Mouse (Mus musculus) retina, postnatal 1 day (tissue): ENCODE measurements around the gene Map3k20.

Experiments
- DNase-seq: peaks from one replicate; pipeline ENCODE4 v3.0.0-alpha.2; 2012

Map3k20 gene

GRCm38 (mm10) chr2:72389411-72389810 lies 104.0 kb downstream of the Map3k20 start:
- DNase-seq = no peak

DNA sequence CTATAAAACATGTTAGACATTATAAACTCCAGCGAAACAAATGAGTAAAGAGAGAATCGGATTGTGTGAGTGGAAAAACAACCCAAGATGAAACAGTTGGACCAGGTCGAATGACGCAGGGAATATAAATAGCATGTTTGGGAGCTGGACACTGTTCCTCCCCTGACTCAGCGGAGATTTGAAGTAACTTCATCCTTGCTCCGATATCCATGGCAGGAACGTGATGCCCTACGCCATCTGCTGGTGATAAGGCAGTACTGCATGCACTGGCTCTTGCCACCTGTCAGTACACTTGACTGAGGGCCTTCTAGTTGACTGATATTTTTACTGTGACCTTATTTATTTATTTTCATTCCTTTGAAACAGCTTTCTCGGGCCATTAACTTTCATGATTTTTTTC lies 104.5 kb downstream of the Map3k20 start:
- peak; percentile 84 for DNase-seq

- no peak for DNase-seq
These were observed 105.0 kb downstream of the Map3k20 start for GRCm38 (mm10) chr2:72390474-72390873.

- DNase-seq = no peak
These were observed 105.6 kb downstream of the Map3k20 start for GRCm38 (mm10) chr2:72391024-72391423.

DNA sequence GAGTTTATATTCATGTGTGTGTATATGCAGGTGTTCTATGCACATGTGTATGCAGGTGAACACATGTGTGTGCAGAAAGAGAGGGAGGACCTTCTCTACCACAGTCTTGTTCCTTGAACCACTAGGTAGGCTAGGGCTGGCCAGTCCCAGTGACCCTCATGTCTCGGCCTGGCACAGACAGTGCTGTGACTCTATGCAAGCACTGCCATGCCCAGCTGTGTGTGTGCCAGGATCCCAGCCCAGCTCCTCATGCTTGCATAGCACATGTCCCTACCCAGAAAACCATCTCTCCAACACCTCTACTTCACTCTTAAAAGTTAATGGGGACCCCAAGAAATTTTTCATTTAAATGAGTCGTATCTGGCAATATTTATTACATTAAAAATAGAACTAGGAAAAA lies 106.3 kb downstream of the Map3k20 start:
- DNase-seq = no peak

DNA sequence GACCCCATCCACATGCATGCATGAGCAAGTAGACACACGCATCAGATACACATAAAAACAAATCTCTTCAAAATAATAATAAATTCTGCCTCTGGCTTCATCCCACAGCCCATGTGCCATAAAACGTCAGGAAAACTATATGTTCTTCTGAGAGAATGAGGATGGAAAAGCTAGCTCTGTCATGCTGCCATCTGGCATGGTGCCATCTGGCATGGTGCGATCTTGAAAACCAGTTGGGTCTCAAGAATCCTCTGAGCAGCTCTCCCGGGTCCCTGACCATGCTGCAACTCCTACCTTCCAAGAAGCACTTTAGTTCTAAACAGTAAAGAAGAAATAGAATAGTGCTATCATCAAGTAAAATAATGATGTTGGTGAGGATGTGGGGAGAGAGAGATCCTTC lies 106.9 kb downstream of the Map3k20 start:
- no peak for DNase-seq

DNA sequence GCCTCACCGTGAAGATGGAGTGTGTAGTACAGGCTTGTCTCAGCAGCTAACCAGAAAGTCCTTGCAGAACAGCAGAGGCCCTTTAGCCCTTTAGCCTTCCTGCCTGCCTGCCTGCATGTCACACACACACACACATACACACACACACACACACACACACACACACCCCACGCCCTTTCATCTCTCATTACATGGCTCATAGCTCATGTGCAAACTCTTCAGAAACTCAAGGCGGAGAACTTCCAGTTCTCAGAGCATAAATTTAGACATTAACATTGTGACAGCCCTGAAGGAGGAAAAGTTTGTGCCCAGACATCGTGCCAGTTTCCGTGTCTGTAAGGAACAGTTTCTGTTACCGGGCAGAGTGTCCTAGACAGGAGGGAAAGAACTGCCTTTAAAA lies 111.5 kb downstream of the Map3k20 start:
- DNase-seq = no peak

- peak; percentile 41 for DNase-seq
These were observed 112.8 kb downstream of the Map3k20 start for GRCm38 (mm10) chr2:72398227-72398626.

- DNase-seq = no peak
These were observed 114.2 kb downstream of the Map3k20 start for GRCm38 (mm10) chr2:72399469-72400195.

- DNase-seq = no peak
These were observed 115.9 kb downstream of the Map3k20 start for GRCm38 (mm10) chr2:72401290-72401689.

DNA sequence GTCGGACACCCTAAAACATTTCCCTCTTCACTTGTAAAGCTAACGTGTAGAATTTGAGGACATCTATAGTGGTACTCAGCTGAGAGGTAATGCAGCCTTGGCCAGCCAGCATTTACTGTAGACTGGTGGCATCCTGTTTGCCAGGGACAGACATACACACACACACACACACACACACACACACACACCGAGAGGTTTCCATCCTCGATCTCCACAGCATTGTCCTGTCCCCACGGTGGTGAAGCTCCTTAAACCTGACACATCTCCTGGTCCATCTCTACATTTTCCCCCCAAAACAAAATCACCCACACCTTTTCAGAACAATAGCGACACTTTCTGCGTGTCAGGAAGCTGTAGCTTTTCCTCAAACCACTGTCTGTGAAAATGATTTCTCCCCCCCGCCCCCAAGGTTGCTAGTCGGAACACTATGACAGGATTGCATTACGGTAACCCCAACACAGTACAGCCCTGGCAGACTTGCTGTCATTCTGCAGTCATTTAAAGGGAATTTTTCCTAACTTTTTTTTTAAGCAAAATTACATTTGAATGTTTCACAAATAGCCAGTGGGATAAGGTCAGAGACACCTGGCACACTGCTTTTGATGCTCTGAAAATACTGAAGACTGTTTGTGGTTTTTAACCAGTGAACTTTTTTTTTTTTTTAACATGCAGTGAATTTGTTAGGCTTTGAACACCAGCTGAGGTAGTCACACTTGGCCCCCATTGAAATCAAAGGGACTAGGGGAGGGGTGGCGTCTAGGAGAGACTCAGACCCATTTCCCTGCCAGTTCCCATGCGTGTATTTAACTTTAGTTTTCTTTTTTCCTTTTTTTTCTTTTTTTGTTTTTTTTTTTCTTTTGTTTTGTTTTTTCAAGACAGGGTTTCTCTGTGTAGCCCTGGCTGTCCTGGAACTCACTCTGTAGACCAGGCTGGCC lies 120.5 kb downstream of the Map3k20 start:
- DNase-seq = no peak

DNA sequence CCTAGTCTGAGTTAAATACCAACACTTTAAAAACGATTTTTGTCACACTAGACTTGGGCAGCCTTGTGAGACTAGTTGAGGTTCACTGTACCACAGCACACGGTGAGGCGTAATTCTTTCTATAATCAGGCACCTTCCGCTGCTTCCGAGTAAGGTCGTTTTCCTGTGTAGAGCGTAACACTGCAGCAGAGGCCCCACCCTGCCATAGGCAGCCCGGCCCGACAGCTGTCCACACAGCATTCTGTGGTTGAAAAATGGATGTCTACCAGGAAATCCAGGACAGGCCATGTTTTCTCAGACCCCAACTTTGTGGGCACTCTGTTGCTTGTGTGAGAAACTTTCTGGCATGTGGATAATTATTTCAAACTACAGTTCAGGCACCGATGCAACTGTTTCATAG lies 121.3 kb downstream of the Map3k20 start:
- no peak for DNase-seq

DNA sequence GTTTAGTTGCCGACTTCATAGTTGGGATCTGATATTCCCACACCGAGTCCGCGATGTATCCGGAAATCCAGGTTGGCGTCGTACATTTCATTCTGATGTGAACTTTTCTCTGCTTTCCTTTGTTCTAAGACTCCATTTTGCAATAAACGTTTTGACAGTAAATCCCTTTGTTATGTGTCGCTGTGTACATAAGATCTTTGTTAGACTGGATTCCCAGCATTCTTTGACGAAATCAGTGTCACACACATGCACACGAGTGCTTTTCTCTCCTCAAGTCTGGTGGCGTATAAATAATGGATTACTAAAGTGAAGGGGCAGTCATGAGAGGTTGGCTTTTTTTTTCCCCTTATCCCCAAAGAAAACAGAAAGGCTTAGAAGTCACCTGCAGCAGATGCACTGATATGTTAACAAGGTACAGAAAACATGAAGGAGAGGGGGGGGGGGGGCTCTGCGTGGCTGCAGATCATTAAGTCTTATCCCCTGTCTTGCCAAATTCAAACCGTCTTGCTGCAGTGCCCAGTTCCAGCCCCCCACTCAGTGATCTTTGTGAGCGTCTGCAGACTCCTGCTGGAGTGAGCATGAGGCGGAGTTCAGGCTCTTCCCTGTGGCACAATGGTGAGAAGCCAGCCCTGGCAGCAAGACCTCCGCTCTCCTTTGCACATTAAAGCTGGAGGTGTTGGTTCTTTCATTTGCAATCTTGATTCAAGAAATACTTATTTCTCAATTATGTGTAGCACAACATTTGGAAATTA lies 122.1 kb downstream of the Map3k20 start:
- DNase-seq = no peak

DNA sequence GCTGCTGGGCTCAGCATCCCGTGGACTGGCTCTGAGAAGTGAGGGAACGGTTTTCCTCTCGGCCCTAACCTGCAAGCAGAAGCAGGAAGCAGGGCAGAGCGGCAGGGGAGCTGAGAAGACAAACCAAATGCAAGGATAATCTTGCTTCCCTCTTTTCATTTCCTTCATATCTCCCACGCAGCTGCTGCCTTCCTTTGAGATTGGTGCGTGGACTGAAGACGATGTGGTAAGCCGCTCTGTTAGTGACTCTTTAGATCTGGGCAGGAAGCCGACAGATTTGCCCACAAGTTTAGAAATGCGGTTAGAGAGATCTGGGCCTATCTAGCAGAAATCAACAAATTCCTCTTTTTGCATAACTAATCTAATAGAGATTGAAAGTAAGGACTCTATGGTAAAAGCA lies 124.5 kb downstream of the Map3k20 start:
- DNase-seq = no peak

DNA sequence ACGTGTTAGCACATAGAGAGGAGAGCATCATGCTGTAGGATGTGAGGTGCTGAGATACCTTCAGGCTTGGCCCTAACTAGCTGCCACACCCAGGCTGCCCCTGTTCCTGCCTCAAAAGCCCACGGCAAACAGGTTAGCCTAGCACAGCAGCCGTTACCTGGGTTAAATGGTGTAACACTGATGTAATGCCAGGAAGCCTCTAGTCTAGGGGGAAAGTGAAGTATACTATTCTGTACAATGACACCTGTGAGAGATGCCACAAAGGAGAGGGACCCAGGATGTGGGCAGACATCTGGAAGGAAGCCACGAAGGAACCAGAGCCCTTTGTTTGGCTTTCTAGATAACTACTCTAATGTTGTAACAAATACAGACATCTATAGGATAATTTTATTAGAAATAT lies 126.8 kb downstream of the Map3k20 start:
- DNase-seq = no peak

- DNase-seq = no peak
These were observed 130.0 kb downstream of the Map3k20 start for GRCm38 (mm10) chr2:72415416-72415815.

GRCm38 (mm10) chr2:72416095-72417080 lies 131.0 kb downstream of the Map3k20 start:
- no peak for DNase-seq

GRCm38 (mm10) chr2:72420561-72420960 lies 135.1 kb downstream of the Map3k20 start:
- no peak for DNase-seq

GRCm38 (mm10) chr2:72424656-72425055 lies 139.2 kb downstream of the Map3k20 start:
- DNase-seq = no peak

DNA sequence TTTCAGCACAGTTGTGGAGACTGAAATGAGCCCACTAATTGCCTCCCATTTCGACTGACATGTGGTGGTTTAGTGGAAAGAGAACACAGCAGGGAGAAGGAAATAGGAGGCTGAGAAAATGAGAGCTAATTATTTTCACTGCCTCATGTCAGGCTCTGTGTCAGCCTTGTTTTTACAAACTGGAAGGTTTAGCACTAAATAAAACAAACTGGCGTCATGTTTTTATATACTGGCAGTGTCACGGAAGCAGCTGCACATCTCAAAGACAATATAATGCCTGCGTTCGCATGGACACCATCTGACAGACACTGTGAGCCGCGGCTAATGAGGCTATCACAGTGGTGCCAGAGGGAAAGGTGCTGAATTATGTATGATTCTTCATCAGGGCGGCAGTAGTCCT lies 141.3 kb downstream of the Map3k20 start:
- DNase-seq = peak; percentile 82

GRCm38 (mm10) chr2:72427288-72427687 lies 141.9 kb downstream of the Map3k20 start:
- DNase-seq = peak; percentile 30

- DNase-seq = no peak
These were observed 153.6 kb downstream of the Map3k20 start for GRCm38 (mm10) chr2:72438941-72439533.
